Mouse (Mus musculus) naive thymus-derived CD4-positive, alpha-beta T cell, adult 2 months (primary cell): Measurements from ENCODE around the gene Rusc2.
A peak's percentile ranks its signal among the peaks of the same experiment; 100 is the strongest.

Experiments
- DNase-seq: peaks from one replicate; pipeline ENCODE4 v3.0.0-alpha.2; 2011; ENCODE audit warnings: low read depth

The Rusc2 gene

GRCm38 (mm10) chr4:43381408-43382154 lies at the start of gene Rusc2:
TSS of gene Rusc2 (plus strand) at chr4:43381979.
- DNase-seq: peak; percentile 8

- DNase-seq: no peak
These were observed 47.0 kb upstream of the Rusc2 start for GRCm38 (mm10) chr4:43334771-43335170.

GRCm38 (mm10) chr4:43336176-43336575 lies 45.6 kb upstream of the Rusc2 start:
- DNase-seq: no peak

GRCm38 (mm10) chr4:43340096-43340804 lies 41.5 kb upstream of the Rusc2 start:
- DNase-seq: no peak

- DNase-seq: no peak
These were observed 40.4 kb upstream of the Rusc2 start for GRCm38 (mm10) chr4:43341276-43341891.

GRCm38 (mm10) chr4:43342443-43342842 lies 39.3 kb upstream of the Rusc2 start:
- no peak for DNase-seq

- DNase-seq: no peak
These were observed 36.8 kb upstream of the Rusc2 start for GRCm38 (mm10) chr4:43344932-43345331.

- DNase-seq: no peak
These were observed 32.6 kb upstream of the Rusc2 start for GRCm38 (mm10) chr4:43349206-43349605.

- no peak for DNase-seq
These were observed 31.7 kb upstream of the Rusc2 start for GRCm38 (mm10) chr4:43350038-43350560.

- DNase-seq: no peak
These were observed 28.1 kb upstream of the Rusc2 start for GRCm38 (mm10) chr4:43353662-43354061.

- no peak for DNase-seq
These were observed 16.7 kb upstream of the Rusc2 start for GRCm38 (mm10) chr4:43364914-43365560.

GRCm38 (mm10) chr4:43367295-43367694 lies 14.5 kb upstream of the Rusc2 start:
- no peak for DNase-seq

- no peak for DNase-seq
These were observed 14.0 kb upstream of the Rusc2 start for GRCm38 (mm10) chr4:43367787-43368186.

GRCm38 (mm10) chr4:43371406-43371805 lies 10.4 kb upstream of the Rusc2 start:
- DNase-seq: no peak

GRCm38 (mm10) chr4:43372155-43372554 lies 9.6 kb upstream of the Rusc2 start:
- DNase-seq: no peak

- no peak for DNase-seq
These were observed 7.5 kb upstream of the Rusc2 start for GRCm38 (mm10) chr4:43374266-43374665.

GRCm38 (mm10) chr4:43379601-43380000 lies 2.2 kb upstream of the Rusc2 start:
- DNase-seq: no peak

GRCm38 (mm10) chr4:43380951-43381350 lies 828 bp upstream of the Rusc2 start:
- no peak for DNase-seq

- DNase-seq: no peak
These were observed 609 bp downstream of the Rusc2 start for GRCm38 (mm10) chr4:43382155-43383020.

GRCm38 (mm10) chr4:43383246-43384082 lies 1.7 kb downstream of the Rusc2 start:
- no peak for DNase-seq
